Mouse (Mus musculus): ENCODE measurements at regions not wholly inside any gene's neighbourhood (a gene's known extent, or its start where the extent isn't known, plus 50 kb on each side); places are given as distances from the start of the nearest gene placed in this dataset.

DNA sequence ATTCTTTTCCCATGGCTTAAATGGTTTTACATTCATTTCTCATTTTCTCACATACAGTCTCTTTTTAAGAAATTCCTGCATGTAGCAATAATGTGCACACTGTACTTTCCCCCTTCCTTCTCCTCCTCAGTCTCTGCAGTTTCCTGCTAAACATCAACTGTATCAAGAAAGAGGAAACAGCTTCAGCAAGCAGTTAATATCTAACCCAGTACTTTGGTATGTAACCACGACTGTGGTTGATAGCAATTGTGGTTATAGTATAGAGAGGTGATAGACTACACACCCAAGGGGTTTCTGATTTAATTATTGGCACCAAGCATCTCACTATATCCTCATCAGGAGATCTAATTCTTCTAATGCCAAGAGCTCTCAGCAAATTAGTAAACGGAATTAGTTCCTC is 52.8 kb upstream of the Eci2 start:
- DNase-seq (ENCODE audit: extremely low read depth, low read depth, low spot score): no peak

DNA sequence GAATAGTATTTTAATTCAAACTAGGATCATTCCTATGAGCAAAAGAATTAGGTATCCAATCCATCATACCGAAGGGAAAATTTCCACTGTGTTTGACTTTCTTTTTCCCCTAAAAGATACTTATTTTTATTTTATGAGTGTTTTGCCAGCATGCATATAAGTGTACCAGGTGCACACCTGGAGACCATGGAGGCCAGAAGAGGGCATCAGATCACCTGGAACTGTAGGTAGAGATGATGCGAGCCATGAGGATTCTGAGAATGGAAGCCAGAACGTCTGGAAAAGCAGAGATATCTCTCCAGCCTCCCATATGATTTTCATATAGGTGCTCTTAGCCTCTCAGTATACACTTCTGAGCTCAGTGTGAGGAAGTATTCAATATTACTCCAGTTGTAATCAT is 58.5 kb upstream of the Eci2 start:
- DNase-seq (ENCODE audit: extremely low read depth, low read depth, low spot score): no peak

DNA sequence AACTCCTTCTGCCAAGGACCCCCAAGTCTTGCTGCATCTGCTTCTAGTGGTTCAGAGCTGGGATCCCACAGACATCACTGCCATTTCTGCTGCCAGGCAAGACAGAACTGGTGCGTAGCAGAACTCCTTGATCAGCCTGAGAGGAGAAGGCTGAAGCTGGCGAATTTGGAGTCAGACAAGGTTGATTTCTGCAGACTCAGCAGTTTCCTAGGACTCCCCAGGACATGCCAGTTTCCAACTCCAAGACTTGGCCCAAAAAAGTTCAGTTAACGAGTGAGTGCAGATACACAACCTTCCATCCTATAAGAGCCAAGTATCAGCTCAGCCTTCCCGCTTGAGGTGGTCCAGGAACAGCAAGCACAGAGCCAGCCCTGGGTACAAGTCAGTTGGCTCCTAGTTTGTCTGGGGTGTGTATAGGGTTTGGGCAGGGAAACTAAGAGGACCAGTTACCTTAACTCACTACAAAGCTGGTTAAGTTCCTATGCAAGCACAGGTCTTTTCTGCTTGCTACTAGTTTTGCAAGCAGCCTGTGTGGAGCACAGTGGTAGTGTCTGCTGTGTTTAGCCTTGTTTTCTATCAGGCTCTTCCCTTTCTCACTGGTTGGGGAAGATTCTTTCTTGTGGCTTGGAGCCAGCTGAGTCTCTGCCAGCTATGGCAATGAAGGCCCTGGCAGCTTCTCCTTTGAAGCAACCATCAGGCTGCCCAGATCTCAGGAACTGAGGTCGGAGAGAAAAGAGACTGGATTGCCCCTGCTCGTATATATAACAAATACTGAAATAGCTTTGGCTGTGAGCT is 60.5 kb upstream of the Eci2 start:
- no peak for DNase-seq (ENCODE audit: extremely low read depth, low read depth, low spot score)

DNA sequence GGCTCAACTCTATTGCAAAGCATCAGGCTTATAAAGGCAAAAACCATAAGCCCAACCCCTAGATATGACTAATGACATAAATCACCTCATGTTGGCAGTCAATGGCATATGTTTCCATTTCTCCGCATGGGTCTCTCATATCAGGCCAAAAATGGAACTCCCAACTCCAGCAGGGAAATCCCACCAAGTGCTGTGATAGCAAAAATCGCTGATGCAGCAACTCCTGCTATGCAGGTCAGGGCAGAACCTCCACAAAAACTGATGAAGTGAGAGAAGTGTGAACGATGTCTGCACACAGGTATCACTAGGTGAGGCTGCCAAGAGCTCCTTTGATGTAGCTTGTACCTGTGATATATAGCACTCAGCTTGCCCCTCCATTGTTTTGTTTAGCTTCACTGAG is 64.3 kb upstream of the Eci2 start:
- DNase-seq (ENCODE audit: extremely low read depth, low read depth, low spot score): no peak

DNA sequence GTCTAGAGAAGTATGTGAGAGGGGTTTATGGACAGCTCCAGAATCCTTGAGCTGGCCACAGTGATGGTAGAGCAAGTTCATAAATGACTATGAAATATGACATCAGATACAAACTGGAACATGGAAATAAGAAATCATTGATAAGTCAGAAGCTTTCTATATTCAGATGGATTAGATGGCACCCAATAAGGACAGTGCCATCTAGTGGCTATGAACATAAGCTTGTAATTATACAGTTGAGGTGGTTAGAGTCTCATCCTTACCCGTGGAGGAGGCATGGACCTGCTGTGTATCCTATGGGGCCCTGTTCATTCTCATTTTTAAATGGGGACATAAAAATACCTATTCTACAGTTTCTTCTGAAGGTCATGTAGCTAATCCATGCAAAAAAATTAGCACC is 92.9 kb upstream of the Eci2 start:
- DNase-seq (ENCODE audit: extremely low read depth, low read depth, low spot score): no peak

DNA sequence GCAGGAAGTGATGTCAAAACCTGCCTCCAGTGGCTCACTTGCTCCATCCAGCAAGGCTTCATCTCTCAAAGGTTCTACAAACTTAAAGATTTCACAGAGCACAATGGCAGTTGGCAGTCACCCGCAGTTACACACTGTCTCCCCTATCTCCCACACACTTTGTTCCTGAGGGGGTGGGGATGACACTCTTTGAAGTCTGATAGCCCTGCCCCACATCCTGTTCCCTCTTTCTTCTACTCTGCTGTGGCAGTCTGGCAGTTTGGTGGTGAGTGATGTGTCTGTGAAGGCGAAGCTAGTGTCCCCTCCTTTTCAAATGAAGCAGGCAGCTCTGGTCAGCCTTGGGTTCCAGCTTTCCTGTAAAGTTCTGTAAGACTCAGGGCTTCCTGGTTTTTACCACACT is 102.6 kb upstream of the Eci2 start:
- no peak for DNase-seq (ENCODE audit: extremely low read depth, low read depth, low spot score)

DNA sequence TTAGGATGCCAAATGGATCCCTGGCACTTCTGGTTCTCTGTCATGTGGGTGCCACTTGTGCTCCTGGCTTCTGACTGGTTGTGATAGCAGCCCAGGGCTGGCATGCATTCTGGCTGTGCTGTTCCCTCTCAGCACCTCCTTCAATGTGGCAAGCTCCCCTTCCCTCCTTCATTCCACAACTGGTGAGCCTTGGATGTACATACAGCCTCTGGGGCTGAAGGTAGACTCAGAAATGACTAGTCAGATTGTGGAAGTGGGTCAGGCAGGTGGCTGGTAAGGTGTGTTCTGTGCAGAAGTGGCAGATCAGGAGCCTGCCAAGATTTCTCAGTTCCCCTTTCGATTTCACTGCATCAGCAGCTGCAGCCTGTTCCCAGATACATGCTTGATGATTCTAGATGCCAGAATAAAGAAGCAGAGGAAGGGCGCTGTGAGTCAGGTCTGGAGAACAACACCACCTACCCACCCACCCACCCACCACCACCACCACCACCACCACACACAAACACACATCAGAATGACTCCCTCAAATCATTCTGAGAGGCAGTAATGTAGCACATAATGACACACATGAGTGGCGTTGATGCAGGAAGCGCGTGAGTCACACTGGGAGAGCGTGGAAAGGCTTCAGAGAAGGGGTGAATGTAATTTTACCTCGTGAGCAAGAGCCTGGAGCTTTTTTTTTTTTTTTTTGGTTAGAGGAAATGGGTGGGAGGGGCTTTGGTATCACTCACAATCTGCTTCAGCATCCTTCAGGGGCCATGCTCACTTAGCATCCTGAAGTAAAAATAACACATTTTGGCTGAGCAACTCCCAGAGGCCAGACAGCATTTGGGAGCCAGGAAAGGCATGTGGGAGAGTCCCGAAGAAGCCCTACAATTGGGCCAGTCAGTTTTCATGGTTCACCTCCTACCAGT is 104.6 kb upstream of the Eci2 start:
- no peak for DNase-seq (ENCODE audit: extremely low read depth, low read depth, low spot score)

DNA sequence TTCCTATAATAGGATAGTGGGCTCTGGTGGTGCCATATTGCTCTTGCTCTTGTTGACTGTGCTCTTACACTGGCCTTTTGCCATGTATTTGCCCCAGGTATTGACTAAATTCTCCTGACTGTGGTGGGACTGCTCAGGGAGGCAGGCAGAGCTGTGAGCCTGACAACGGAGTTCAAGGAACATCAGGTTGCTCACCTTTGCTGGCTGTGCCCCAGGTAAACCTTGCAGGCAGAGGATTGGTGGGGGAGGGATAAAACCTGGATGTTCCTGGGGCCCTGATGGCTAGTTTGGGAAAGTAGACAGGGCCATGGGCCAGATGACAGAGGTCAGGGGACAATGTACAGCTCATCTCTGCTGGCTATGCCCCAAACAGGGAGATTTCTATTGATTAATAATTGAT is 124.7 kb upstream of the Eci2 start:
- DNase-seq (ENCODE audit: extremely low read depth, low read depth, low spot score): no peak

DNA sequence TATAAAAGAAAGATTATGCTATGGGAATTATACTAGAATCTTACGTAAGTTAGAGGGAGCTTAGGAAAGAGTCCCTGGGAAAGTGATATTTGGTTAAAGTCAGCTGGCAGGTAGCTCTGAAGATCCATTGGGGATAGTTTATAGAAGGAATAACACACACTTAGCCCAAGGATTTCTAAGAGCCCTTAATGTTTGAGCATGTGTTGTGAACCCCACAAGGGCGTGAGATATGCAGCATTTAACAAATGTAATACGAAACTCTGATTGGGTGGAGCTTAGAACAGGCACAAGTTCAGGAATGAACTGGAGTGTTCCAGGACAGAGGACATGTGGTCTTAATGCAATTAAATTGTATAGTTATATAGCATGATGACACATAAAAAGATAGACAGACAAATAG is 132.6 kb upstream of the Eci2 start:
- DNase-seq (ENCODE audit: extremely low read depth, low read depth, low spot score): no peak

DNA sequence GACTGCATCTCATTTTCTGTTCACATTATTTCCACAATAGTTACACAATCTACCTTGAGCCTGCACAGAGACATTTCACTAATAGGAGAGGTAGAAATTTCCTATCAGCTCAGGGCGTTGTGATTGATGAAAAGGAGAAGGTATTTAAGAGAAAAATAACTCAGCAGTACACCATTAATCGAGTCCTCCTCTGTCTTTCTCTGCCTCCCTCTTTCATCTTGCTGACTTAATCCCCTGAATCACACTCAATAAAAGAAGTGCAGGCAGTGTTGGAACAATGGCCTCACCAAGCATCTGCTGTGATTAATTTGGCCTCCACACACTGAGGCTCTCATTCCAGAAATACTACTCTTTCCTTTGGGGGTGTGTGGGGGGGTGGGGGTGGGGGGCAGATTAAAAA is 133.9 kb upstream of the Eci2 start:
- DNase-seq (ENCODE audit: extremely low read depth, low read depth, low spot score): no peak

DNA sequence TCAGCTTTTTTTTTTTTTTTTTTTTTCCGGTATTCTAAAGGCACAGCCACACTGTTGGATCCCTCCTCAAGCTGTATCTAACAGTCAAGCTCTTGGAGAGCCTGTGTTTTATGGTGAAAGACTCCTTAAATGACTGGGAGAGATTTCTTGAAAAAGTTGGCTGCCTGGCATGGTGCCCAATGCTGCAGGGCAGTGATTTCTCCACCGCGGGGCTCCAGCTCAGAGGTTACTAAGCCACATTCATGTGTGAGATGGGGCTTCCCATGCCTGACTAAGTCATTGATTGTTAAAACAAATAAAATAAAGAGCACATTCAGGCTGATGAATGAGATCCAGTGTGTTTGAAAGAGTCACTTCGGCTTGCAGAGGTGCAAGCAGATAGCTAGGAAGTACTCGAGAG is 139.2 kb upstream of the Eci2 start:
- no peak for DNase-seq (ENCODE audit: extremely low read depth, low read depth, low spot score)

DNA sequence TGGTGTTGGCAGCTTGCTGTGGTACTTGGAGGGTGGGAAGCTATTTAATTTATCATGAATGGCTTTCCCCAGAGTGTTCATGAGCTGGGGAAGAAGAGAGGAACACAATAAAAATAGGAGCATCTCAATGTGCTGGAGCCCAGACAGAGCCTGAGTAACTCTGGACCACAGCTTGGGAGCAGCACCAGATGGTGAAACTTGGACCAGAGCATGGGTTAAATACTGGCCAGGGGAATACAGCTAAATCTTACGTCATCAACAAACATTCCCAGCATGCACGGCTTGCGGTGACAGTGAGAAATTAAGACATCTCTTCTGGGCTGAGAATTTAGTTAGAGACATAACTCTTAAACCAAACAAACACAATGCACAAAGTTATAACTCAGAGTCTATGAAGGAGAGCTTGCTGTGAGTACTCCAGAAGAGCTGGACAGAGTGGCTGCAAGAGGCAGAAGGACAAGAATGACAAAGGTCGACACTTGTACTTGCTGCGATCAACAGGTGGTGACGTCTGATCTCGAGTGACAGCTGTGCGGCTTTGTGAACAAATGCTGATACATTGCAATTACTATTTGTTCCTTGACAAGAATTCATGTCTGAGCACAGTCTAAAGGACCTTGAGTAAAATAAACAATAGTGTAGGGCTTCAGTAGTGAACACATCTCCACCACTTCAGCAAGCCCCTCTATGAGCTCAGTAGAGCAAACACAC is 140.1 kb upstream of the Eci2 start:
- DNase-seq (ENCODE audit: extremely low read depth, low read depth, low spot score): no peak

DNA sequence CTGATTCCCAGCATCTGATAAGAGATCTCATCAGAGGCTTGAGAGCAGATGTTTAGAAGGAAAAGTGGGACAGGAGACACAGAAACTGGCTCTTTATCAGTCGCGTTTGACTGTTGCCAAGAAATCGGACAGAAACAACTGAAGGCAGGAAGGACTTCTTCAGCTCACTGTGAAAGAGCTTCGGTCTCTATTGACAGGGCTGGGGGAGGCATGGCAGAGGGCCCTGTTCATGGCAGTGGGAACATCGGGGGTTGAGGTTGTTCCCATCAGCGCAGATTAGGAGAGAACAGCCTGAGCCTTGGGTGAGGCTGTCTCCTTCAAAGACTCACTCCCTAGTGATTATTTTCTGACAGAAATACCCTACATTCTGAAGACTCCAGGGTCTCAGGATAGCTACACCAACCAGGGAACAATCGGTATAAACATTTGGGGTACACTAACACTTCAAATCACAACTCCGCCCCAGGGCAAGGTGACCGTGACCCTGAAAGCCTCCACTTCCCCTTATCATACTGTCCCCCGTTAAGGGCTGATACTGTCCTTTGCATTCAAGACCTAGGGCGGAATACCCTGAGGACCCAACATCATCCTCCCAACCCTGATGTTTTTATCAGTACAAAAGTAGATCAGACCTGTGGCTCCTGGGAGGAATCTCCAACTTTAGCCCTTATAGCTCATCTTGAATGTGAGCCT is 144.8 kb upstream of the Eci2 start:
- no peak for DNase-seq (ENCODE audit: extremely low read depth, low read depth, low spot score)

DNA sequence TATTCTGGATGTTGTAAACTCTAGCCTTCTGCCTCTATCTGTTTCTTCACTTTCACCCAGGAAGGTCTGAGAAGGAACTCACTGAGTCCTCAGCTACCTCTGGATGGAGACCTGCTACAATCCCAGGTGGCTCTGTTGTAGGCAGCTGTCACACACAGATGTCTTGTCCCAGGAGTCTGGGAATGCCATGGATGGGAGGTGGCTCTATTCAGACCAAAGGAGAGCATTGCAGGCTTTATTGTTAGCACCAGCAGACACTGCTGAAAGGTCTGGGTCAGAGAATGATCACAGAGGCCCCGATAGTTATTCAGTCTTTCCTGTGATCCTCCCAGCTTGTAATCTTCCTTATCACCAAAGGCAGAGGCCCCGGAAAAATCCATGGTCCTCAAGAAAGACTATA is 146.6 kb upstream of the Eci2 start:
- no peak for DNase-seq (ENCODE audit: extremely low read depth, low read depth, low spot score)

DNA sequence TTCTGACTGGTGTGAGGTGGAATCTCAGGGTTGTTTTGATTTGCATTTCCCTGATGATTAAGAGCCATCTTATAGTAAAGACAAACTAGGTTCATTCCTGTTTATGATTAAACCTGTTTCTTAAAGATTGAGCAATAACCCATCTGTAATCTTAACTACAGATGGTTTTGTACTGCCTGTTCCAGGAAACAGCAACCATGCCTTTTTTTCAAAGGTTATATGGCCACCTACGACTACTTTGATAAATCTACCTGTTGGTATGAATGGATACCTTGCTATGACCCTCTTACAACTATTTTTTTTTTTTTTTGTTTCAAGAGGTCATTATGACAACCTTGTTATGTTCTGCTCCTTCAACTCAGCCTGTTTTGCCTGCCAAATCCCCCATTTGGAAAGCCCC is 148.7 kb upstream of the Eci2 start:
- DNase-seq (ENCODE audit: extremely low read depth, low read depth, low spot score): no peak

DNA sequence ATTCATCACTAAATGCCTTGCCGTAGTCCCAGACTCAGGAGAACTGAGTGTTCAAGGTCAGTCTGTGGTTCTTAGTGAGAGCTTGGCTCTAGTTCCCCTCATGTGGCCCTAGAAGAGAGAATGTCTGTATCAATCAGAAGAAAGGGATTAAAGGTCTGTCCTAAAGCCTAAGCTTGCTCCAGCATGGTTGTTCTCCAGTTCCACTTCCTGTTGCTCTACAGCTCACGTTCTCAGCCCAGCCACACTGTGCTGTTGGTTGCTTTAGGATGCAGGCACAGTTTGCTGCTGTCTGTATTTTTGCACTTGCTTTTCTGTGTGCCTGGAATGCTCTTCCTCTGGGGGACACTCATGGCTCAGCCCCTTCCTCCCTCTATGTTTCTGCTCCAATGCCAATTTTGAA is 150.4 kb upstream of the Eci2 start:
- DNase-seq (ENCODE audit: extremely low read depth, low read depth, low spot score): no peak

DNA sequence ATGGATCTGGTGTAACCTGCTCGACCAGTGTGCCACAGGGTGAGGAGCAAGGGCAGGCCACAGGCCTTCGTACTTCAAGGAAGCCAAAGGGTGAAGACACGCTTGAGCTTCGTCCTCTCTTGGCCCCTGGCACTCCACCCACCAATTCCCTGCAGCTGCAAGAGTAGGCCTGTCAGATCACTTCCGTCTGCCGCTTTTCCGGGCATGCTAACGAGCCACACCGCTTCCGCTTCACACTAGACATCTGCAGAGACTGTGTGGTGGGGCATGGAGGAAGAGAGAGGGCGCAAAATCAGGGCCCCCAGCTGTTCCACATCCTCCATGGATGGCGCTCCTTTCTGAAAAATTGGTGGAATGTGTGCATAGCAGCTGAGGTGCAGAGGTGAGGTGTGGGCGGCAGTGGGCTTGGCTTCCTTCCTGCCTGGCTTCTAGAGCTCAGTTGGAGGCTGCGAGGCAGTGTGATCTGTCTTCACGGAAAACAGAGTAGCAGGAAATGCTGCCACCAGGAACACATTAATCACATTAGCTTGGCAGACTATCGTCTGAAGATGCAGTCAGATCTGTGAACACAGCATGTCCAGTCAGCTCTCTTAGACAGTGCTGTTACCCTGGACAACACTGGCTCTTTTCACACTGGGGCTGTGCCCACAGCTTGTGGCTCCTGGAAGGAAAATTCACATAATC is 162.3 kb upstream of the Eci2 start:
- peak; percentile 47 for DNase-seq (ENCODE audit: extremely low read depth, low read depth, low spot score)

DNA sequence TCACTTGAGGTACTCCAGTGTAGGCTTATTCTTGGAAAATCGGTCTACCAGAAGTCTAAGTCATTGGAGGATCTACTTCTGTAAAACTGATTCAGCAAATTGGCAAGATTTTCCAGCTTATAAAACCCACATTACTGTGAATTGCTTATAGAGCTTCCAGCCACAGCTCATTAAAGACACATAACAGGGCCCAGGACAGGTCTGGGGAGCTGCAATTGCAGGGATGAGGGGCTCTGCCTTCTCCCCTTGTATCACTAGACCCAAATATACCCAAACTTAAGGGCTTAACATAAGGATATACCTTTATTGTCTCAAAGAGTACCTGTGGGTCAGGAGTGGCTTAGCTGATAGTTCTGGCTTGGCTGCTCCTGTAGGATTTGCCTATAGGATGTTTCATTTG is 175.2 kb upstream of the Eci2 start:
- DNase-seq (ENCODE audit: extremely low read depth, low read depth, low spot score): no peak

DNA sequence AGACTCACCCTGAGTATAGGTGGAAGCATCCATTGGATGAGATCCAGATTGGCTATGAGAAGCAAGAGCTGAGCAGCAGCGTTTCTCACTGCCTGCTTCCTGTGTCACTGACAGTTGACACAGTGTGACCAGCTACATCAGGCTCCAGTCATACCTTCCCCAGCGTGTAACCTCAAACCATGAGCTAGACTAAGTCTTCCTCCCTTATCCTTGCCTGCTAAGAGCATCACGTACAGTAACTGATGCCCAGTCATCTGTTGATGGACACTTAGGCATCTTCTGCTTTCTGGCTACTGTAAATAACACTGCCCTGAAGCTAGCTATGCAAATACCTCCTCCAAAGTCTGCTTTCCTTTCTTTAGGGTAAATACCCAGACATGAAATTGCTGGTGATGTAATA is 181.4 kb upstream of the Eci2 start:
- DNase-seq (ENCODE audit: extremely low read depth, low read depth, low spot score): no peak

DNA sequence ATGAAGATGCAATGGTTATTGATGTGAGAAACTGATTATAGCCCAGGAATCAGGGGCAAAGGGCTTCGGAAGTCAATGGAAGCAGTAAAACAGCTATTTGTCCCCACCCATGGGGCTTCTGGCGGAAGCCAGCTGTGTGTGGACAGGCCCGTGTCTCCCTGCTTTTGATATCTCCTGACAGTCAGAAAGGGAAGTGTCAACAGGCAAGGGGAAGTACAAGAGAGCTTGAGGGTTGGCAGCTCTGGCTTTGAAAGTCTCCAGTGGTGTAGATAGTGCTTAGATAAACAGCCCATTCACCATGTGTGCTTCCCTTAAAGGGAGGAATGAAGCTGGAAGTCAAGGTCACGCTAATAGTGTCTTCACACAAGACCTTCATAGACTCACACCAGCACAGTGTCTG is 182.7 kb upstream of the Eci2 start:
- no peak for DNase-seq (ENCODE audit: extremely low read depth, low read depth, low spot score)

DNA sequence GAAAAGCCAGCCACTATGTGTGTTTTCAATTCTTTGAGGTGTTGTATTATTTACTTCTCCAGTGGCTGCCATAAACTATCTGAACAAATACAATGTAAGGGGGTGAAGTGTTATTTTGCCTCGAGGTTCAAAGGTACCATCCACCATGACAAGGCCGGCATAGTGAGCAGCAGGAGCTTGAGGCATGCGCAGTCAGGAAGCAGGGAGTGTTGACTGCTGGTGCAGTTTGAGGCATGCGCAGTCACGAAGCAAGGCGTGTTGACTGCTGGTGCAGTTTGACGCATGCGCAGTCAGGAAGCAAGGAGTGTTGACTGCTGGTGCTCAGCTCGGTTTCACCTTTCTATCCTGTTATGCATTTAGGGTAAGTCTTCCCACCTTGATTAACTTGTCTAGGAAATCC is 184.9 kb upstream of the Eci2 start:
- no peak for DNase-seq (ENCODE audit: extremely low read depth, low read depth, low spot score)
